Mouse (Mus musculus): ENCODE measurements around the gene Mks1. TPM values are rescaled to one million over a fixed set of nuclear protein-coding genes. Genes with fewer than 3 reads are reported as not detected.

Mks1 gene
- total RNA-seq, 1 experiment = 14.2 TPM

DNA sequence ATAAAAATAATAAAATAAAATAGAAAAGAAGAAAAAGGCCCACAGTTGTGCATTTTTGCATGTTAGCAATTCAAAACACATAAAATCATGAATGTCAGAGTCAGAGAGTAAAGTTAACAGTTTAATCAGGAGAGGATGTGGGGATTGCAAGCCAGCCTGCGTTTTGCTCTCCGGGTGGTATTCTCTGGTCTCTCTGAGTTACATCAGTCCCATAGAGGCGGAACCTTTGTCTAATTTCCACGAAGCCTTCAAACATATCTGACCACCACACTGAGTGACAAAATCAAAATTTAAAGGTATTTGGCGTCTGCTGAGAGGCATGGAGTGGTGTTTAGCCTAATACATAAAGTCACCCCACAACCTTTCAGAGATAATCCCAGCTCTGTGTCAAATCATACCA is 31.8 kb downstream of the Mks1 start:
- H3K27ac ChIP-seq (ENCODE audit: insufficient read depth, low read depth, low read length, poor library complexity, severe bottlenecking) = no peak overlapping the region
- H3K9me3 ChIP-seq (ENCODE audit: control insufficient read depth, insufficient read depth, low read depth, low read length) = no peaks in the 10 kb centered on the region
- no peaks in the 10 kb centered on the region for H3K36me3 ChIP-seq (ENCODE audit: control insufficient read depth, insufficient read depth, low read length, poor library complexity, severe bottlenecking)
- no peaks in the 10 kb centered on the region for H3K4me1 ChIP-seq (ENCODE audit: control insufficient read depth in 2 of 2, insufficient read depth in 2 of 2, low read length in 2 of 2, poor library complexity in 1 of 2)
- DNase-seq (ENCODE audit: low read depth, low spot score) = no peak
- TF ChIP-seq CHD2 (IDR thresholded peaks at IDR 0.05; ENCODE audit: low read depth, low read length) = no peak
- TF ChIP-seq ZC3H11A (IDR thresholded peaks at IDR 0.05; ENCODE audit: borderline replicate concordance, low read depth, low read length) = no peak
- TF ChIP-seq HCFC1 (IDR thresholded peaks at IDR 0.05; ENCODE audit: borderline replicate concordance, insufficient read depth, low read length) = no peak
- TF ChIP-seq ZNF384 (IDR thresholded peaks at IDR 0.05; ENCODE audit: low read depth, low read length) = no peak
- no peak for TF ChIP-seq MAFK (IDR thresholded peaks at IDR 0.05; ENCODE audit: insufficient read depth, low read depth, low read length)
- no peak overlapping the region for H3K9ac ChIP-seq (ENCODE audit: insufficient read depth, low read depth, low read length, poor library complexity, severe bottlenecking)
- in situ Hi-C loops (cut with MboI; ENCODE audit: low sequenced_read_pairs in 2 of 2, unreplicated experiment in 2 of 2) = no loop called here
- no peak overlapping the region for H3K4me3 ChIP-seq (ENCODE audit: insufficient read depth in 1 of 2, low read depth in 1 of 2, low read length in 2 of 2, poor library complexity in 1 of 2, severe bottlenecking in 1 of 2)

DNA sequence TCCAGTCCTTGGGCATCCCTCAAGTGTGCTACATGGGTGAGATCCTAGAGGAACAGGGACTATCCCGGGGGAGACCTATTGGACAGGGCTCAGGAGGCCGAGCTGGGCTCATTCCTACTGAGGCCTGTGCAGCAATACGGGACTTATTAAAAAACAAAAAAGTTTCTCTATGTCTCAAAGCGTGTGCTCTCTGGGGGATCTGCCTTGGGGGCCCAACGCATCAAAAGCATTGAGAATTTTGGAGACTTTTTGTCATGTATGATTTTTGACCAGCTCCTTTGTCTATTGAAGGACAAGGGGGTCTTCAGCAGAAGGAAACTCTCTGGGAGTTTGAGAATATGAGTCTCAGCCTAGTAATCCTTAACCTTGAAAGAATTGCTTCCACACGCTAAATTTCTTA is 39.2 kb downstream of the Mks1 start, which contains the start of gene Olfr462:
TSS of gene Olfr462 (minus strand) at position 101 of the 400 bp plus-strand sequence.
- H3K4me1 ChIP-seq (ENCODE audit: control insufficient read depth in 2 of 2, insufficient read depth in 2 of 2, low read length in 2 of 2, poor library complexity in 1 of 2) = no peaks in the 10 kb centered on the region
- TF ChIP-seq MAFK (IDR thresholded peaks at IDR 0.05; ENCODE audit: insufficient read depth, low read depth, low read length) (no peak), HCFC1 (IDR thresholded peaks at IDR 0.05; ENCODE audit: borderline replicate concordance, insufficient read depth, low read length) (no peak), ZNF384 (IDR thresholded peaks at IDR 0.05; ENCODE audit: low read depth, low read length) (no peak), ZC3H11A (IDR thresholded peaks at IDR 0.05; ENCODE audit: borderline replicate concordance, low read depth, low read length) (no peak), CHD2 (IDR thresholded peaks at IDR 0.05; ENCODE audit: low read depth, low read length) (no peak)
- in situ Hi-C loops (cut with MboI; ENCODE audit: low sequenced_read_pairs in 2 of 2, unreplicated experiment in 2 of 2) = no loop called here
- no peak within 1 kb of the TSS for H3K4me3 ChIP-seq (ENCODE audit: insufficient read depth in 1 of 2, low read depth in 1 of 2, low read length in 2 of 2, poor library complexity in 1 of 2, severe bottlenecking in 1 of 2)
- H3K36me3 ChIP-seq (ENCODE audit: control insufficient read depth, insufficient read depth, low read length, poor library complexity, severe bottlenecking) = no peaks in the 10 kb centered on the region
- H3K9me3 ChIP-seq (ENCODE audit: control insufficient read depth, insufficient read depth, low read depth, low read length) = no peaks in the 10 kb centered on the region
- no peak within 1 kb of the TSS for H3K27ac ChIP-seq (ENCODE audit: insufficient read depth, low read depth, low read length, poor library complexity, severe bottlenecking)
- H3K9ac ChIP-seq (ENCODE audit: insufficient read depth, low read depth, low read length, poor library complexity, severe bottlenecking) = no peak within 1 kb of the TSS
- no peak for DNase-seq (ENCODE audit: low read depth, low spot score)

DNA sequence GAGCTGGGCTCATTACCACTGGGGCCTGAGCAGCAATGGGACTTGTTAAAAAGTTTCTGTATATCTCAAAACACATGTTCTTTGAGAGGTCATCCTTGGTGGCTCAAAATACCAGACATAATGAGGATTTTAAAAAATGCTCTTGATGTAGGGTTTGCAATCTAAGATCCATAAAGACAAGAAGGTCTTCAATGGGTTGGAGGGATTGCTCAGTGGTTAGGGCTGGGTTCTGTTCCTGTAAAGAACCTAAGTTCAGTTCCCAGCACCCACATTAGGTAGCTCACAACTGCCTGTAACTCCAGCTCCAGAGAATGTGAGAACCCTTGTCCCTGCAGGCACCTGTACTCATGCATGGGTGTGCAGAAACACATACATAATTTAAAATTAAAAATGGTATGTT is 44.3 kb downstream of the Mks1 start, which contains the start of gene Olfr463:
TSS of gene Olfr463 (minus strand) at position 101 of the 400 bp plus-strand sequence.
- in situ Hi-C loops (cut with MboI; ENCODE audit: low sequenced_read_pairs in 2 of 2, unreplicated experiment in 2 of 2) = no loop called here
- no peak for TF ChIP-seq ZC3H11A (IDR thresholded peaks at IDR 0.05; ENCODE audit: borderline replicate concordance, low read depth, low read length)
- no peak for TF ChIP-seq CHD2 (IDR thresholded peaks at IDR 0.05; ENCODE audit: low read depth, low read length)
- TF ChIP-seq HCFC1 (IDR thresholded peaks at IDR 0.05; ENCODE audit: borderline replicate concordance, insufficient read depth, low read length) = no peak
- no peak for TF ChIP-seq ZNF384 (IDR thresholded peaks at IDR 0.05; ENCODE audit: low read depth, low read length)
- TF ChIP-seq MAFK (IDR thresholded peaks at IDR 0.05; ENCODE audit: insufficient read depth, low read depth, low read length) = no peak
- no peaks in the 10 kb centered on the region for H3K36me3 ChIP-seq (ENCODE audit: control insufficient read depth, insufficient read depth, low read length, poor library complexity, severe bottlenecking)
- H3K4me3 ChIP-seq (ENCODE audit: insufficient read depth in 1 of 2, low read depth in 1 of 2, low read length in 2 of 2, poor library complexity in 1 of 2, severe bottlenecking in 1 of 2) = no peak within 1 kb of the TSS
- DNase-seq (ENCODE audit: low read depth, low spot score) = no peak
- no peak within 1 kb of the TSS for H3K27ac ChIP-seq (ENCODE audit: insufficient read depth, low read depth, low read length, poor library complexity, severe bottlenecking)
- no peaks in the 10 kb centered on the region for H3K9me3 ChIP-seq (ENCODE audit: control insufficient read depth, insufficient read depth, low read depth, low read length)
- no peaks in the 10 kb centered on the region for H3K4me1 ChIP-seq (ENCODE audit: control insufficient read depth in 2 of 2, insufficient read depth in 2 of 2, low read length in 2 of 2, poor library complexity in 1 of 2)
- no peak within 1 kb of the TSS for H3K9ac ChIP-seq (ENCODE audit: insufficient read depth, low read depth, low read length, poor library complexity, severe bottlenecking)

DNA sequence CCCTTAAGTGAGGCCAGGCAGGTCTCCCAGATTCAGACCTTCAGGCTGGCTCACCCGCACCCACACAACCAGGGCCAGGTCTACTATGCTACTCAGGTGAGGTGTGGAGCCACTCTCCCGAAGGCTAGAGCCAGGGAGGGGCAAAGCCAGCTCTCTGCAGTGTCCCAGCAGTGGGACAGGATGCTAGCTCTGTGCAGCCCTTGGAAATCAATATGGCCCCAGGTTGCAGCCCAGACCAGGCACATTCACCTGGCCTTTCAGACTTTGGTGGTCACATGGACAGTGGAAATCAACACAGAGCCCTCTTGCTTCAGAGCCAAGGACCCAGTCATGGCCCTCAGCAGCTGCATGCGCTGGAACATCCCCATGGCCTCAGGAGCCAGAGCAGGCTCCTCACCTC is 51.3 kb downstream of the Mks1 start:
- no peaks in the 10 kb centered on the region for H3K9me3 ChIP-seq (ENCODE audit: control insufficient read depth, insufficient read depth, low read depth, low read length)
- H3K27ac ChIP-seq (ENCODE audit: insufficient read depth, low read depth, low read length, poor library complexity, severe bottlenecking) = no peak overlapping the region
- no peak overlapping the region for H3K4me3 ChIP-seq (ENCODE audit: insufficient read depth in 1 of 2, low read depth in 1 of 2, low read length in 2 of 2, poor library complexity in 1 of 2, severe bottlenecking in 1 of 2)
- H3K9ac ChIP-seq (ENCODE audit: insufficient read depth, low read depth, low read length, poor library complexity, severe bottlenecking) = no peak overlapping the region
- H3K4me1 ChIP-seq (ENCODE audit: control insufficient read depth in 2 of 2, insufficient read depth in 2 of 2, low read length in 2 of 2, poor library complexity in 1 of 2) = no peaks in the 10 kb centered on the region
- TF ChIP-seq ZNF384 (IDR thresholded peaks at IDR 0.05; ENCODE audit: low read depth, low read length) = no peak
- no peak for TF ChIP-seq CHD2 (IDR thresholded peaks at IDR 0.05; ENCODE audit: low read depth, low read length)
- TF ChIP-seq HCFC1 (IDR thresholded peaks at IDR 0.05; ENCODE audit: borderline replicate concordance, insufficient read depth, low read length) = no peak
- no peak for TF ChIP-seq MAFK (IDR thresholded peaks at IDR 0.05; ENCODE audit: insufficient read depth, low read depth, low read length)
- TF ChIP-seq ZC3H11A (IDR thresholded peaks at IDR 0.05; ENCODE audit: borderline replicate concordance, low read depth, low read length) = no peak
- in situ Hi-C loops (cut with MboI; ENCODE audit: low sequenced_read_pairs in 2 of 2, unreplicated experiment in 2 of 2) = no loop called here
- H3K36me3 ChIP-seq (ENCODE audit: control insufficient read depth, insufficient read depth, low read length, poor library complexity, severe bottlenecking) = no peaks in the 10 kb centered on the region
- DNase-seq (ENCODE audit: low read depth, low spot score) = no peak

Other genes with a start within 250 kb of the Mks1 start
- 0.32 and 0.40 TPM in 2 replicates for gene Hsf5, start 236.1 kb upstream of the Mks1 start, total RNA-seq (2012; rRNA removed)
- 1.1 and 1.2 TPM in 2 replicates for gene Rnf43, start 190.5 kb upstream of the Mks1 start, total RNA-seq (2012; rRNA removed)
- gene Supt4a, start 115.7 kb upstream of the Mks1 start, total RNA-seq (2012; rRNA removed) = 178 and 220 TPM in 2 replicates
- gene Tspoap1, start 92.7 kb upstream of the Mks1 start, total RNA-seq (2012; rRNA removed) = 1.8 and 5.2 TPM in 2 replicates
- not detected in 2 replicates for gene Mpo, start 59.6 kb upstream of the Mks1 start, total RNA-seq (2012; rRNA removed)
- not detected in 2 replicates for gene Lpo, start 24.9 kb upstream of the Mks1 start, total RNA-seq (2012; rRNA removed)
- 0.31 and 0.53 TPM in 2 replicates for gene Epx, start 22.3 kb downstream of the Mks1 start, total RNA-seq (2012; rRNA removed)
- not detected in 2 replicates for gene Olfr462, start 39.1 kb downstream of the Mks1 start, total RNA-seq (2012; rRNA removed)
- gene Olfr463, start 44.2 kb downstream of the Mks1 start, total RNA-seq (2012; rRNA removed) = not detected in 2 replicates
- gene Olfr464, start 67.8 kb downstream of the Mks1 start, total RNA-seq (2012; rRNA removed) = not detected in 2 replicates
- 18.3 and 35.8 TPM in 2 replicates for gene Dynll2, start 134.3 kb downstream of the Mks1 start, total RNA-seq (2012; rRNA removed)
- gene Srsf1, start 194.2 kb downstream of the Mks1 start, total RNA-seq (2012; rRNA removed) = 369 and 432 TPM in 2 replicates
- gene Vezf1, start 215.1 kb downstream of the Mks1 start, total RNA-seq (2012; rRNA removed) = 12.6 and 13.2 TPM in 2 replicates
- 8.0 and 8.7 TPM in 2 replicates for gene Cuedc1, start 244.8 kb downstream of the Mks1 start, total RNA-seq (2012; rRNA removed)

Data from ES-E14 (cell line).